Mouse (Mus musculus): ENCODE results near the gene Urah. TPM values are rescaled to one million over a fixed set of nuclear protein-coding genes. Genes with fewer than 3 reads are reported as not detected.

Urah gene
- total and polyA plus RNA-seq, 3 experiments: not detected

GRCm38 (mm10) chr7:140843806-140844205 is 9.0 kb downstream of the Urah start:
- Histone ChIP-seq H3K36me3 (replicated peaks in 1 of 2; ENCODE audit: control insufficient read depth in 1 of 2, insufficient read depth in 1 of 2, low read length in 1 of 2) (no peaks in the 10 kb centered on the region), H3K9ac (ENCODE audit: insufficient read depth, low read depth) (no peak overlapping the region), H3K4me2 (ENCODE audit: insufficient read depth, low read depth, poor library complexity, severe bottlenecking) (no peak overlapping the region), H3K9me3 (replicated peaks; ENCODE audit: low read length) (no peaks in the 10 kb centered on the region), H3K4me1 (ENCODE audit: control insufficient read depth in 1 of 2, insufficient read depth in 2 of 2) (peaks cover 0 to 5% of the 10 kb centered on the region in 2 experiments; a peak in 2 of 4 replicates), H3K4me3 (replicated peaks in 1 of 3; ENCODE audit: low read depth in 2 of 3, low read length in 2 of 3, poor library complexity in 1 of 3) (no peak overlapping the region), H3K27me3 (replicated peaks) (peaks cover 77% of the 10 kb centered on the region), H3K79me2 (replicated peaks; ENCODE audit: control insufficient read depth, extremely low read depth, insufficient read depth, poor library complexity, severe bottlenecking) (no peaks in the 10 kb centered on the region), H3K27ac (ENCODE audit: insufficient read depth, low read depth) (no peak overlapping the region)
- DNase-seq (ENCODE audit: extremely low read depth): no peak
- dilution Hi-C loops (cut with MboI; ENCODE audit: extremely low pct_ligation_motif_present, extremely low pct_unique_long_range_greater_than_20kb, low sequenced_read_pairs) (no loop called here), in situ Hi-C loops (cut with MboI; ENCODE audit: low pct_ligation_motif_present, low pct_unique_long_range_greater_than_20kb, low sequenced_read_pairs) (loop anchor here (5.0 to 25.0 kb wide), 3 partner anchors 58 to 757 kb away; partner anchors contain the start of genes Caly, Cox8b, Prap1 and Rnh1)
- TF ChIP-seq CHD2 (IDR thresholded peaks at IDR 0.05; ENCODE audit: low read length) (no peak), BHLHE40 (IDR thresholded peaks at IDR 0.05; ENCODE audit: low read depth, low read length) (no peak), ZNF384 (IDR thresholded peaks at IDR 0.05; ENCODE audit: low read depth, low read length) (no peak), SIN3A (IDR thresholded peaks at IDR 0.05; ENCODE audit: low read length) (no peak), KAT2A (IDR thresholded peaks at IDR 0.05; ENCODE audit: insufficient replicate concordance, low read length) (no peak), CHD1 (IDR thresholded peaks at IDR 0.05; ENCODE audit: low read depth, low read length) (no peak), JUND (conservative IDR thresholded peaks at IDR 0.05; ENCODE audit: low read depth, low read length) (no peak), USF2 (conservative IDR thresholded peaks at IDR 0.05; ENCODE audit: low read depth, low read length) (no peak), POLR2A (IDR thresholded peaks at IDR 0.05; ENCODE audit: low read depth, low read length) (no peak), ZKSCAN1 (IDR thresholded peaks at IDR 0.05; ENCODE audit: borderline replicate concordance, low read depth, low read length) (no peak), CTCF (conservative IDR thresholded peaks at IDR 0.05 in 1 of 2, IDR thresholded peaks at IDR 0.05 in 1 of 2; ENCODE audit: low read depth in 2 of 2, low read length in 2 of 2) (no peak), POLR2AphosphoS2 (IDR thresholded peaks at IDR 0.05; ENCODE audit: low read depth, low read length) (no peak), ZMIZ1 (IDR thresholded peaks at IDR 0.05; ENCODE audit: low read depth, low read length) (no peak), TCF12 (IDR thresholded peaks at IDR 0.05; ENCODE audit: low read depth, low read length) (no peak)

- TF ChIP-seq CTCF (conservative IDR thresholded peaks at IDR 0.05 in 1 of 2, IDR thresholded peaks at IDR 0.05 in 1 of 2; ENCODE audit: low read depth in 2 of 2, low read length in 2 of 2) (peak; percentile 55 to 96), MYC (IDR thresholded peaks at IDR 0.05; ENCODE audit: low read depth, low read length) (0 out of 2 replicates have a peak, but pooled peaks have one; percentile 33), BHLHE40 (IDR thresholded peaks at IDR 0.05; ENCODE audit: low read depth, low read length) (peak; percentile 78), ZMIZ1 (IDR thresholded peaks at IDR 0.05; ENCODE audit: low read depth, low read length) (no peak), ZC3H11A (IDR thresholded peaks at IDR 0.05; ENCODE audit: low read depth, low read length) (peak; percentile 90), MEF2A (IDR thresholded peaks at IDR 0.05; ENCODE audit: borderline replicate concordance, low read depth, low read length) (no peak), RAD21 (IDR thresholded peaks at IDR 0.05; ENCODE audit: low read depth, low read length) (peak; percentile 96), MAZ (IDR thresholded peaks at IDR 0.05; ENCODE audit: low read depth, low read length) (0 out of 2 replicates have a peak, but pooled peaks have one; percentile 28), SMC3 (IDR thresholded peaks at IDR 0.05; ENCODE audit: low read depth, low read length) (peak; percentile 99), ZKSCAN1 (IDR thresholded peaks at IDR 0.05; ENCODE audit: borderline replicate concordance, low read depth, low read length) (no peak)
- no peak within 1 kb of the TSS for H3K27ac ChIP-seq (ENCODE audit: insufficient read depth, low read depth)
- no peaks in the 10 kb centered on the region for H3K79me2 ChIP-seq (replicated peaks; ENCODE audit: control insufficient read depth, extremely low read depth, insufficient read depth, poor library complexity, severe bottlenecking)
- peaks cover 0 to 5% of the 10 kb centered on the region in 2 experiments; a peak in 2 of 4 replicates for H3K4me1 ChIP-seq (ENCODE audit: control insufficient read depth in 1 of 2, insufficient read depth in 2 of 2)
- dilution Hi-C loops (cut with MboI; ENCODE audit: extremely low pct_ligation_motif_present, extremely low pct_unique_long_range_greater_than_20kb, low sequenced_read_pairs) (no loop called here), in situ Hi-C loops (cut with MboI; ENCODE audit: low pct_ligation_motif_present, low pct_unique_long_range_greater_than_20kb, low sequenced_read_pairs) (loop anchor here (5.0 to 25.0 kb wide), 4 partner anchors 57 to 758 kb away; partner anchors contain the start of genes Caly, Cox8b, Prap1 and Rnh1)
- H3K4me3 ChIP-seq (replicated peaks in 1 of 3; ENCODE audit: low read depth in 2 of 3, low read length in 2 of 3, poor library complexity in 1 of 3): no peak within 1 kb of the TSS
- DNase-seq (ENCODE audit: extremely low read depth): peak; percentile 90
- no peak within 1 kb of the TSS for H3K9ac ChIP-seq (ENCODE audit: insufficient read depth, low read depth)
- no peaks in the 10 kb centered on the region for H3K9me3 ChIP-seq (replicated peaks; ENCODE audit: low read length)
- H3K27me3 ChIP-seq (replicated peaks): peaks cover 64% of the 10 kb centered on the region
- H3K36me3 ChIP-seq (replicated peaks in 1 of 2; ENCODE audit: control insufficient read depth in 1 of 2, insufficient read depth in 1 of 2, low read length in 1 of 2): no peaks in the 10 kb centered on the region
- H3K4me2 ChIP-seq (ENCODE audit: insufficient read depth, low read depth, poor library complexity, severe bottlenecking): no peak within 1 kb of the TSS; the same call in 1 of the 2 replicates
Observed at GRCm38 (mm10) chr7:140844905-140845665, 10.3 kb downstream of the Urah start, which contains the start of gene Scgb1c1. Scgb1c1 (plus strand) TSS chr7:140845547.
